Mouse (Mus musculus) fibroblast of lung, adult 2 months (primary cell): ENCODE data around the gene Ninl.

Experiments used
- DNase-seq: peaks from one replicate; pipeline ENCODE4 v3.0.0-alpha.2; 2011; ENCODE audit warnings: low read depth

Gene Ninl

DNA sequence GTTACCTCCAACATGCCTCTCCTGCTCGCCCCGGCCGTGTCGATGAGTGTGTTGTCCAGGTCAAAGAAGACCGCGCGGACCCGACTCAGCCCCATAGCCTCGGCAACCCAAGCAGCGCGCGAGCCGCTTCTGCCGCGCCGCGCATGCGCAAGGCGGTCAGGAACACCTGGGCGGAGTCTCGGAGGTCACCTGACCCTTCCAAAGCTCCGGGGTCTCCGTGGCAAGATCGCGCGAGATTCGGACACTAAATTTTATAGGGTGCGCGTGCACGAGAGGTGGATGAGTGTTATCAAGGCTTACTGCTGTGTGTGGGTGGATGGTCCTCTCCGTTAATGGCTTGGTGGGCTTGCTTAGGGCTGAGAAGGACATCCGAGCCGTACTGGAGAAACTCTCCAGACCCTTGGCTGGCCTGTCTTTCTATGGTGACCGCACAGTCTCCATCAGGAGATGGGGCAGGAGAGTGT lies at the start of gene Ninl, which contains the start of gene Nanp:
TSS of gene Ninl (minus strand) at position 151 of the 464 bp plus-strand sequence.
TSS of gene Nanp (minus strand) at position 167 of the 464 bp plus-strand sequence.
- peak; percentile 87 for DNase-seq

- DNase-seq: no peak
Observed at GRCm38 (mm10) chr2:151056637-151057036, 17.5 kb upstream of the Ninl start.

DNA sequence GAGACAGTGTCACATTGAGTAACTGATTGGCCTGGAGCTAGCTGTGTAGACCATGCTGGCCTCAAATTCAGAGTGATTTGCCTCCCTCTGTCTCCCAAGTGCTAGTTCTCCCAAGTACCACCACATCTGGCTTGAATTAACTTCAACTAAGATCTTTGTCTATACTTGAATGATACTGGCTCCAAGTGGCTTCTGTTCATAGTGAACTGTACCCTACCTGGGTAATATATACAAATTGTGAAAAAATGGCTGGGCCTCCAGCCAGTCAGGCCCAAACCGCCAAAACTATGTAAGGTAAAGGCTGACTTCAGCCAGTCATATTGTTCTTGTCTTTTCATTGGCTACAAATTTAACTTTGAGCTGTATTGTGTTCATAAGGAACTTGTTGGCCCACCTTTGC lies 1.2 kb upstream of the Ninl start:
- no peak for DNase-seq

GRCm38 (mm10) chr2:151039726-151040125 lies 544 bp upstream of the Ninl start:
- DNase-seq: no peak

GRCm38 (mm10) chr2:151038811-151039222 lies 365 bp downstream of the Ninl start:
- no peak for DNase-seq

DNA sequence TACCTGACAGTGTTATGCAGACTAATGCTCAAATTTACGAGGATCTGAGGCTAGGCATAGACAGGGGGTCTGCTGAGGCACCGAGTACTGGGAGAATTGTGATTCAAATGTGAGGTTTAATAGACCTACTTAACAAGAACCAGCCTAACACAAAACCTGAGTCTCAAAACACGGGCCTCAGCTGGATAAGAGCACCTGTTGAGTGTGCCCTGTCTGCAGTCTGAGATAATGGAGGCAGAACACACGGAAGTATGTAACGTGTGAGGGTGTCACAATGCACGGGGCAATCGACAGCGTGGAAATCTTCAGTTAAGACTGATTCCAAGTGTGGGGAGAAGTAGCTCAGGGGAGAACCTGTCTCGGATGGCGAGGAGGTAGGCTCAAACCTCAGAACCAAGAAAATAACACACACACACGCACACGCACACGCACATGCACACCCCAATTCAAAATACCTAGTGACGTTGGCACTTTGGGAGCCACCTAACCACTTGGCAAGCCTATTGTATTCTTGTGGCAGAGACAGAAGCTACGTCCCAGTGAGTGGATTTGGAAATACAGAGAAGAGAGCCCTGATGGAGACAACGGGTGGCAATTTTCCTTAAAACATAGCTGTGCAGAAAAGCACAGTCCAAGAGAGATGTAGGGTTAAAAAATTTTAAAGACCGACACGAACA lies 1.2 kb downstream of the Ninl start:
- DNase-seq: no peak

GRCm38 (mm10) chr2:151037292-151037691 lies 1.9 kb downstream of the Ninl start:
- DNase-seq: no peak

GRCm38 (mm10) chr2:151036721-151037120 lies 2.5 kb downstream of the Ninl start:
- DNase-seq: no peak

GRCm38 (mm10) chr2:151034435-151034834 lies 4.7 kb downstream of the Ninl start:
- no peak for DNase-seq

GRCm38 (mm10) chr2:151021158-151021557 lies 18.0 kb downstream of the Ninl start:
- DNase-seq: no peak

GRCm38 (mm10) chr2:151015316-151015715 lies 23.9 kb downstream of the Ninl start:
- DNase-seq: no peak

GRCm38 (mm10) chr2:151011273-151011672 lies 27.9 kb downstream of the Ninl start:
- DNase-seq: no peak

GRCm38 (mm10) chr2:151009515-151010085 lies 29.6 kb downstream of the Ninl start:
- no peak for DNase-seq

GRCm38 (mm10) chr2:151008939-151009509 lies 30.2 kb downstream of the Ninl start:
- no peak for DNase-seq

DNA sequence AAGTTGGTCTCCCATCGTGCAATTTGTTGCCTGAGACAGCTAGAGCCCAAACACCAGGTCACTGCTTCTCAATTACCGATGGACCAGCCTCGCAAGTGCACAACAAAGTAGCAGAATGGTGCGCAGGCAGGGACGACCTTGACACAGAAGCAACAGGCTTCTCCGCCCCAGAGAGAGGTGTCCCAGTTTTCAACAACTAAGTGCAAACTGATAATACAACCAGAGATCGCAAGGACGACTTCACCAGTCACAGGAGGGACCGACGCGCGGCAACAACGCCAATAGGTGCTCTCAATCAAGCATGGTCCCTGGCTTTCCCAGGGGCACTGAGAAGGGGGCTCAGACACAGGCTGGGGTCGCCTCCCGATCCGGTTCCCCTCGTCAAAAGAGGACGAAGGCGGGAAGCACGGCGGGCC lies 30.7 kb downstream of the Ninl start:
- no peak for DNase-seq

- no peak for DNase-seq
Observed at GRCm38 (mm10) chr2:151008006-151008405, 31.2 kb downstream of the Ninl start.

DNA sequence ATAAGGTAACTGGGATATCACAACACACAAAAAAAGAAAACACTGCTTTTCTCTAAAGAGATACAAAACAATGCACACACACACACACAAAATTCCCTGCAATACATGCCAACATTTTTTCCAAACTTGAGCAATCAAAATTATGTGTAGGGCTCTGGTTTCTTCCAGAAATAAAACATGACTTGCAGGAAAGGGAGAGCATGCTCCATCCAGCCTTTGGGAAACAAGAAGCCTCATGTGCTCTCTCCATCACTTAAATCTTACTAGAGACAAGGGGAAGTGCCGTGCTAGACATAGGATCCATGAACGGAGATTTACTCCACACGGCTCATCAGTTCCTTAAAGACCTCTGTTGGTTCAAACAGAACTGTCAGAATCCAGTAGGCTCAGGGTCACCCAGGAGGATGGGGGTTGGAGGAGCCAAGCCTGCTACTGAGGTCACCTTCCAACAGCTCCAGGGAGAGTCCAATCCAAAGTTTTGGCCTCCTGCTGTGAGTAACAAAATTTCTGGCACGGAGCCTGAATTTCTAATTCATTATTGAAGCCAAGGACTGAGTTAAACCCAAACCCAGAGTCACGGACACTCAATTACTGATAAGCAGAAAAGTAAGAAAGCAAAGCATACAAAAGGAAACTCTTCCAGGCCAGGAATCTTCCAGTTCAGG lies 32.8 kb downstream of the Ninl start:
- DNase-seq: peak; percentile 21

- no peak for DNase-seq
Observed at GRCm38 (mm10) chr2:151004390-151004789, 34.8 kb downstream of the Ninl start.

GRCm38 (mm10) chr2:151003796-151004195 lies 35.4 kb downstream of the Ninl start:
- DNase-seq: peak; percentile 60

- DNase-seq: no peak
Observed at GRCm38 (mm10) chr2:151001619-151002175, 37.5 kb downstream of the Ninl start.

- DNase-seq: peak; percentile 44
Observed at GRCm38 (mm10) chr2:151000402-151001178, 38.6 kb downstream of the Ninl start.

DNA sequence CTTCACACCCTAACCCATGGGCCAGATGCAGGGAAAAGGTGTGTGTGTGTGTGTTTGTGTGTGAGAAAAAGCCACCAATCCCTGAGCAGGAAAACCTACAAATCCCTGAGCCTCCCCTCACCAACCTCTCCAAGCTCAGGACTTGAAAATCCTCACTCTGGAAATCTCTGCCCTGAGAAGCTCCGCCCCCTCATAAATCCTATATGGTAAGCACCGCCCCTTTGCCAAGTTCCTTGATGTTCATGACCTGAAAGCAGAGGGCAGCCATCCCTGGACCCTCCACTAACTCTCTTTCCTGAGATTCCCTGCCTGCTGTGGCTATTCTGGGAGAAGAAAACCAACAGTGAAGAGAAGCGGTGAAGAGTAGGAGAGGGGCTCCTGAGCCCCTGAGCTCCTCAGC lies 40.2 kb downstream of the Ninl start:
- no peak for DNase-seq
